ENCODE assay signal across 7 mouse cellular contexts in genomic region chr19:45815831-45816405, GRCm38 (mm10). TPM values are rescaled to one million over a fixed set of nuclear protein-coding genes. Genes with fewer than 3 reads are reported as not detected.
DNase-seq lines count a peak whose midpoint lies in the region; ATAC-seq lines count a peak whose summit lies in the region.

Kcnip2 (minus strand) TSS chr19:45816061.

- peak; percentile 55 for ATAC-seq in heart, embryonic 16.5 days (replicated peaks; ENCODE audit: extremely low read depth, insufficient read depth, low FRiP score)
- no peak; the same call in 1 of the 2 replicates for ATAC-seq in liver, embryonic 15.5 days (ENCODE audit: insufficient read depth)

- peaks cover 20% of the 10 kb centered on the region for H3K4me1 ChIP-seq in heart, embryonic 16.5 days (ENCODE audit: control insufficient read depth, insufficient read depth, low read length)
- peaks cover 26% of the 10 kb centered on the region for H3K4me1 ChIP-seq in liver, embryonic 15.5 days (replicated peaks)

- H3K9ac ChIP-seq in heart, embryonic 16.5 days (ENCODE audit: low read length) = peak within 1 kb of the TSS; percentile 65
- no peak within 1 kb of the TSS for H3K9ac ChIP-seq in liver, embryonic 15.5 days

- peak within 1 kb of the TSS; percentile 55 for H3K4me3 ChIP-seq in heart, embryonic 16.5 days (ENCODE audit: low read length)
- H3K4me3 ChIP-seq in liver, embryonic 15.5 days (replicated peaks) = peak within 1 kb of the TSS; percentile 27

- peaks cover 5% of the 10 kb centered on the region for H3K27me3 ChIP-seq in heart, embryonic 16.5 days (ENCODE audit: control insufficient read depth, insufficient read depth, low read length)
- H3K27me3 ChIP-seq in liver, embryonic 15.5 days = peaks cover 68% of the 10 kb centered on the region

- 2% methylated on average over 26 of the region's 29 CpGs for WGBS in heart, embryonic 16.5 days
- 2% methylated on average over 28 of the region's 29 CpGs for WGBS in liver, embryonic 15.5 days (ENCODE audit: insufficient replicate concordance)

- DNase-seq in R1 (ENCODE audit: low read depth, low spot score) = peak; percentile 56
- peak; percentile 69 for DNase-seq in embryo, embryonic 11 days
- peak; percentile 37 to 65 for DNase-seq in kidney, postnatal 36 days
- DNase-seq in right cerebral cortex, postnatal 10 days (ENCODE audit: low spot score in 2 of 2) = peak; percentile 73 to 75
- no peak for DNase-seq in ovary, postnatal 14 days (ENCODE audit: low spot score)

- H3K27ac ChIP-seq in heart, embryonic 16.5 days (ENCODE audit: low read length) = no peak within 1 kb of the TSS
- H3K27ac ChIP-seq in liver, embryonic 15.5 days (replicated peaks) = no peak within 1 kb of the TSS

- H3K4me2 ChIP-seq in heart, embryonic 16.5 days (ENCODE audit: low read depth, low read length) = peak within 1 kb of the TSS; percentile 65
- H3K4me2 ChIP-seq in liver, embryonic 15.5 days = peak within 1 kb of the TSS; percentile 56

- H3K9me3 ChIP-seq in heart, embryonic 16.5 days (replicated peaks; ENCODE audit: control insufficient read depth, low read length) = no peaks in the 10 kb centered on the region
- no peaks in the 10 kb centered on the region for H3K9me3 ChIP-seq in liver, embryonic 15.5 days (replicated peaks)

- H3K36me3 ChIP-seq in heart, embryonic 16.5 days (ENCODE audit: control insufficient read depth, insufficient read depth) = no peaks in the 10 kb centered on the region
- no peaks in the 10 kb centered on the region for H3K36me3 ChIP-seq in liver, embryonic 15.5 days (replicated peaks)

RNA-seq across cellular contexts. Expression of gene Kcnip2, which starts in this region (rescaled TPM):
- polyA plus RNA-seq in heart, embryonic 16.5 days (2015; fragmentation: Nextera tagmentation; extraction: Ambion mirVana) = 16.6 and 17.9 TPM in 2 replicates
- 2.4 and 2.5 TPM in 2 replicates for polyA plus RNA-seq in liver, embryonic 15.5 days (2015; fragmentation: Nextera tagmentation; extraction: Ambion mirVana)
